Mouse (Mus musculus): ENCODE results near the gene Ifit2. TPM values are rescaled to one million over a fixed set of nuclear protein-coding genes. Genes with fewer than 3 reads are reported as not detected.
A peak's percentile ranks its signal among the peaks of the same experiment; 100 is the strongest.

The Ifit2 gene
- total and polyA plus RNA-seq, 3 experiments, result 0.69 to 2.7 TPM; not detected in 1

- TF ChIP-seq TBP (IDR thresholded peaks at IDR 0.05; ENCODE audit: low read depth, low read length) (peak; percentile 45; the same call in 1 of the 2 replicates), MYB (IDR thresholded peaks at IDR 0.05; ENCODE audit: low read depth, low read length) (no peak), SIN3A (IDR thresholded peaks at IDR 0.05; ENCODE audit: low read length) (0 out of 2 replicates have a peak, but pooled peaks have one; percentile 23), MXI1 (IDR thresholded peaks at IDR 0.05; ENCODE audit: low read depth, low read length) (no peak), BHLHE40 (IDR thresholded peaks at IDR 0.05; ENCODE audit: borderline replicate concordance, low read depth, low read length) (no peak), ZKSCAN1 (IDR thresholded peaks at IDR 0.05; ENCODE audit: low read depth, low read length) (no peak), MAFK (IDR thresholded peaks at IDR 0.05; ENCODE audit: borderline replicate concordance, low read depth, low read length) (no peak), JUND (IDR thresholded peaks at IDR 0.05; ENCODE audit: low read depth, low read length) (no peak), MAX (IDR thresholded peaks at IDR 0.05; ENCODE audit: low read length) (no peak), KAT2A (conservative IDR thresholded peaks at IDR 0.05; ENCODE audit: low read depth, low read length) (no peak), HCFC1 (IDR thresholded peaks at IDR 0.05; ENCODE audit: low read depth, low read length) (0 out of 2 replicates have a peak, but pooled peaks have one; percentile 14), RAD21 (IDR thresholded peaks at IDR 0.05; ENCODE audit: low read depth, low read length) (no peak), NELFE (IDR thresholded peaks at IDR 0.05; ENCODE audit: low read depth, low read length) (peak; percentile 46; the same call in 1 of the 2 replicates)
Measured at GRCm38 (mm10) chr19:34526941-34527682, 23.4 kb upstream of the Ifit2 start, which contains the start of gene Lipa (continued).

- no peaks in the 10 kb centered on the region for H3K9me3 ChIP-seq (replicated peaks; ENCODE audit: insufficient read depth, low read length)
- no peak overlapping the region for H3K9ac ChIP-seq (ENCODE audit: control insufficient read depth, low read depth, low read length, poor library complexity, severe bottlenecking)
- peaks cover 0 to 3% of the 10 kb centered on the region in 2 experiments; a peak in 1 of 4 replicates for H3K4me1 ChIP-seq (ENCODE audit: control insufficient read depth in 1 of 2, insufficient read depth in 2 of 2, low read length in 2 of 2)
- no peak overlapping the region for H3K4me3 ChIP-seq (ENCODE audit: control insufficient read depth in 1 of 2, insufficient read depth in 1 of 2, low read depth in 2 of 2, low read length in 2 of 2)
- no peaks in the 10 kb centered on the region for H3K79me2 ChIP-seq (ENCODE audit: control insufficient read depth, insufficient read depth, low read length, poor library complexity)
- TF ChIP-seq POLR2A (IDR thresholded peaks at IDR 0.05; ENCODE audit: control insufficient read depth in 1 of 2, insufficient read depth in 1 of 2, low read depth in 1 of 2, low read length in 2 of 2, poor library complexity in 1 of 2) (no peak), MEF2A (IDR thresholded peaks at IDR 0.05; ENCODE audit: extremely low read depth, insufficient replicate concordance, low read depth, low read length, poor library complexity, severe bottlenecking) (no peak), CHD1 (IDR thresholded peaks at IDR 0.05; ENCODE audit: low read depth, low read length) (no peak), POLR2AphosphoS5 (IDR thresholded peaks at IDR 0.05; ENCODE audit: borderline replicate concordance, low read depth, low read length) (no peak), TAL1 (IDR thresholded peaks at IDR 0.05; ENCODE audit: low read length) (no peak), NRF1 (IDR thresholded peaks at IDR 0.05; ENCODE audit: insufficient read depth, low read depth, low read length, poor library complexity, severe bottlenecking) (no peak), TCF12 (IDR thresholded peaks at IDR 0.05; ENCODE audit: low read depth, low read length) (no peak), MYC (IDR thresholded peaks at IDR 0.05; ENCODE audit: low read depth, low read length) (no peak), HCFC1 (IDR thresholded peaks at IDR 0.05; ENCODE audit: low read depth, low read length) (no peak), CTCF (IDR thresholded peaks at IDR 0.05 in 2 of 3, conservative IDR thresholded peaks at IDR 0.05 in 1 of 3; ENCODE audit: control insufficient read depth in 1 of 3, insufficient read depth in 1 of 3, low read depth in 2 of 3, low read length in 3 of 3, poor library complexity in 1 of 3, severe bottlenecking in 1 of 3) (no peak), MAX (IDR thresholded peaks at IDR 0.05; ENCODE audit: low read length) (no peak), USF1 (IDR thresholded peaks at IDR 0.05; ENCODE audit: low read depth, low read length) (no peak), GABPA (IDR thresholded peaks at IDR 0.05; ENCODE audit: low read depth, low read length) (no peak), SMC3 (IDR thresholded peaks at IDR 0.05; ENCODE audit: low read depth, low read length) (no peak), EP300 (IDR thresholded peaks at IDR 0.05; ENCODE audit: low read depth in 1 of 2, low read length in 2 of 2) (no peak), RAD21 (IDR thresholded peaks at IDR 0.05; ENCODE audit: low read depth, low read length) (no peak)
- 0 out of 4 replicates have a peak, but pooled peaks cover 0 to 1% of the 10 kb centered on the region in 2 experiments for H3K27me3 ChIP-seq (ENCODE audit: control insufficient read depth in 1 of 2, insufficient read depth in 2 of 2, low read length in 2 of 2)
- DNase-seq (ENCODE audit: low read depth, low spot score), result no peak
- H3K36me3 ChIP-seq (ENCODE audit: control insufficient read depth in 1 of 2, insufficient read depth in 2 of 2, low read length in 2 of 2), result no peaks in the 10 kb centered on the region
- H3K27ac ChIP-seq (ENCODE audit: control insufficient read depth, low read depth, low read length), result no peak overlapping the region
Measured at GRCm38 (mm10) chr19:34532061-34532751, 18.3 kb upstream of the Ifit2 start.

All from MEL (cell line).